Mouse (Mus musculus) stomach, embryonic 16.5 days (tissue): Measurements from ENCODE around the gene Med12l. TPM values are rescaled to one million over a fixed set of nuclear protein-coding genes. Genes with fewer than 3 reads are reported as not detected.
A peak's percentile ranks its signal among the peaks of the same experiment; 100 is the strongest.

Experiments used
- ATAC-seq: fragments of 200-750 bp; cut with Nextera tagmentation; 2 replicates; pipeline ENCODE4 v1.8.0; 2017; ENCODE audit warnings: moderate number of reproducible peaks, moderate TSS enrichment; ENCODE audit not compliant: insufficient read depth, low FRiP score
- H3K27ac ChIP-seq: fragments of 300-500 bp; sonication (generic); 2 replicates; pipeline ENCODE4 v1.5.1; 2014; ENCODE audit warnings: low read length
- H3K27me3 ChIP-seq: fragments of 300-500 bp; sonication (generic); 2 replicates; pipeline ENCODE4 v1.6.1; 2014; ENCODE audit warnings: low read length, control low read depth, mixed read lengths; ENCODE audit not compliant: control insufficient read depth, insufficient read depth
- H3K36me3 ChIP-seq: fragments of 300-500 bp; sonication (generic); 2 replicates; pipeline ENCODE4 v1.6.1; 2014; ENCODE audit warnings: low read length; ENCODE audit not compliant: control insufficient read depth, insufficient read depth
- H3K4me1 ChIP-seq: fragments of 300-500 bp; sonication (generic); 2 replicates; pipeline ENCODE4 v1.6.1; 2014; ENCODE audit warnings: low read length, control low read depth, mixed read lengths; ENCODE audit not compliant: control insufficient read depth, insufficient read depth
- H3K4me2 ChIP-seq: fragments of 300-500 bp; sonication (generic); 2 replicates; pipeline ENCODE4 v1.6.1; 2014; ENCODE audit warnings: low read depth, low read length, mixed read lengths
- H3K4me3 ChIP-seq: fragments of 300-500 bp; sonication (generic); replicated peaks from 2 replicates; pipeline ENCODE4 v1.5.1; 2014; ENCODE audit warnings: mild to moderate bottlenecking, low read length
- H3K9ac ChIP-seq: fragments of 300-500 bp; sonication (generic); 2 replicates; pipeline ENCODE4 v1.6.1; 2014; ENCODE audit warnings: low read length
- H3K9me3 ChIP-seq: fragments of 300-500 bp; sonication (generic); replicated peaks from 2 replicates; pipeline ENCODE4 v1.6.1; 2016; ENCODE audit warnings: low read length, control low read depth; ENCODE audit not compliant: control insufficient read depth
- WGBS: fragments of 180-500 bp; shearing (Covaris S2); extraction: QIAGEN DNeasy Blood & Tissue Kit; methylation state at CpG from one replicate; pipeline ENCODE4 v1.1.7; 2014; 5-methylcytosine and 5-hydroxymethylcytosine counted together
- polyA plus RNA-seq: library from polyadenylated mRNA; unstranded; fragments of >200 nt; fragmentation: Nextera tagmentation; extraction: Ambion mirVana; gene quantifications from 2 replicates; pipeline ENCODE4 v1.2.1, GENCODE M21; 2015

Med12l gene
- polyA plus RNA-seq, 1 experiment from 2014 or later: 1.2 TPM

DNA sequence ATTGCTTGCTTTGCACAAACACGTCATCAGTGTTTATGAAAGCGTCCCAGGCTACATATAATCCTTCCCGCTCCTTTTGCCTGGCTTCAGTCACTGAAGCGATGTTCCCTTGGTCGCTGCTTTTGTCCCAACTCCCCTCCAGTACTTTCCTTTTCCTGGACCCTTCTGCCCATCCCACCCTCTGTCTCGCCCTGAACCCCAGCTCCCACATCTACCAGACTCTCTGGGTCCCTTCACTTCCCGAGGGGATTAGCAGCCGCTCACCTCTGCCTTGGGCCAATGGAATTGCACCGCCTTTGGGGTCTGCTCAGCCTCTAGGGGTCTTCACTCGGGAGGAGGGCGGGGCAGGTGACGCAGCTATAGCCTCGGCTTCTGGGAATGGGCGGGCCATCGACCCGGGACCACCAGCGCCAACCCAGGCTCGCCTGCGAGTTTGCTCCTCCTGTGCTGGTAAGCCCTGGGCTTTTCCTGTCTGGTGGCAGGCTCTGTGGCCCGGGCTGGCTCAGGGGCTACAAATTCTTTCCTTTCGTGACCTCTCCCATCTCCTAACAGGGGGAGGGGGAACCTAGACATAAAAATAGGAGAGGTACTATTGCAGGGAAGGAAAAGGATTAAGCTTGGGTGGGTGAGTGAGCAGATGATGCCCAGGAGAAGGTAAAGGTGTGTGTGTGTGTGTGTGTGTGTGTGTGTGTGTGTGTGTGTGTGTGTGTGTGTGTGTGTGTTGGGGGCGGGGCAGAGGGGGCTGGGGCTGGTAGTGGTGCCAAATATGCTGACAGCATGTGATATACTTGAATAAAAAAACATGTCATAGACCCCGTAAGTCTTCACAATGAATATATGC, 338.7 kb downstream of the Med12l start, which contains the start of gene Igsf10:
Igsf10 (minus strand) TSS at position 330 of the 841 bp plus-strand sequence.
- WGBS: 4% methylated on average over 23 of the region's 23 CpGs
- Histone ChIP-seq H3K4me3 (peak within 1 kb of the TSS; percentile 58), H3K9ac (peak within 1 kb of the TSS; percentile 71), H3K27me3 (no peaks in the 10 kb centered on the region), H3K36me3 (no peaks in the 10 kb centered on the region), H3K9me3 (no peaks in the 10 kb centered on the region), H3K4me1 (no peaks in the 10 kb centered on the region), H3K27ac (peak within 1 kb of the TSS; percentile 68), H3K4me2 (peak within 1 kb of the TSS; percentile 59)
- ATAC-seq: peak; percentile 87

- no peaks in the 10 kb centered on the region for H3K27me3 ChIP-seq
- H3K4me3 ChIP-seq: no peak overlapping the region
- no peaks in the 10 kb centered on the region for H3K4me1 ChIP-seq
- no peak for ATAC-seq
- H3K9me3 ChIP-seq: no peaks in the 10 kb centered on the region
- no peak overlapping the region for H3K27ac ChIP-seq
- no peak overlapping the region for H3K9ac ChIP-seq
- no peak overlapping the region for H3K4me2 ChIP-seq
- no peaks in the 10 kb centered on the region for H3K36me3 ChIP-seq
Measured at GRCm38 (mm10) chr3:59351768-59352167, 346.1 kb downstream of the Med12l start.

GRCm38 (mm10) chr3:59354156-59354555, 348.5 kb downstream of the Med12l start:
- ATAC-seq: no peak
- no peaks in the 10 kb centered on the region for H3K9me3 ChIP-seq
- WGBS: 67% methylated on average over 3 of the region's 3 CpGs
- H3K27ac ChIP-seq: no peak overlapping the region
- no peak overlapping the region for H3K4me2 ChIP-seq
- no peaks in the 10 kb centered on the region for H3K36me3 ChIP-seq
- no peaks in the 10 kb centered on the region for H3K27me3 ChIP-seq
- no peak overlapping the region for H3K9ac ChIP-seq
- no peak overlapping the region for H3K4me3 ChIP-seq
- no peaks in the 10 kb centered on the region for H3K4me1 ChIP-seq

DNA sequence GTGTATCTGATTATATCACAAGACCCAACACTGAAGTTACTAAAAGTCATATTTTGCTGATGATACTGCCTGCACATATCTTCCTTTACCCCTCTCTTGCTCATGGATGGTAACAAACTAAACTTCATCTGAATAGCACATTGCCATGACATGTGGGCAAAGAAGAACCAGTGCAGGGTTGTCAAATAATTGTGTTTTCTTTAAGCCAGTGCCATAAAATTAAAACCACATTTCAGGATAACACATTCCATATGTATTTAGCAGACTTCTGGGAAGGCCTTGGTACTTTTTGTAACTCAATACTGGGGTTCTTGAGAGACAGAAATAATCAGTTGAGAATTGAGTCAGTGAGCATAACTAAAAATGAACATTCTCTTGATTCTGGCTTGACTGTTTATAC, 354.5 kb downstream of the Med12l start:
- Histone ChIP-seq H3K9me3 (no peaks in the 10 kb centered on the region), H3K4me3 (no peak overlapping the region), H3K9ac (no peak overlapping the region), H3K4me2 (no peak overlapping the region), H3K4me1 (no peaks in the 10 kb centered on the region), H3K27me3 (no peaks in the 10 kb centered on the region), H3K27ac (no peak overlapping the region), H3K36me3 (no peaks in the 10 kb centered on the region)
- ATAC-seq: no peak

GRCm38 (mm10) chr3:59361895-59362294, 356.3 kb downstream of the Med12l start:
- WGBS: 79% methylated on average over 1 of the region's 1 CpGs
- Histone ChIP-seq H3K4me1 (no peaks in the 10 kb centered on the region), H3K9me3 (no peaks in the 10 kb centered on the region), H3K4me3 (no peak overlapping the region), H3K36me3 (no peaks in the 10 kb centered on the region), H3K27ac (no peak overlapping the region), H3K4me2 (no peak overlapping the region), H3K27me3 (no peaks in the 10 kb centered on the region), H3K9ac (no peak overlapping the region)
- ATAC-seq: no peak

Other genes with a start within 250 kb of the Med12l start
- not detected in 2 replicates for gene Mindy4b-ps, start 183.5 kb upstream of the Med12l start, polyA plus RNA-seq
- not detected in 2 replicates for gene Clrn1, start 120.5 kb upstream of the Med12l start, polyA plus RNA-seq
- 0.81 and 1.0 TPM in 2 replicates for gene Gpr171, start 96.0 kb downstream of the Med12l start, polyA plus RNA-seq
- gene P2ry14, start 147.8 kb downstream of the Med12l start, polyA plus RNA-seq: 6.3 and 6.8 TPM in 2 replicates
- gene Gpr87, start 189.3 kb downstream of the Med12l start, polyA plus RNA-seq: 18.6 and 33.6 TPM in 2 replicates
- 1.9 and 2.4 TPM in 2 replicates for gene P2ry13, start 205.1 kb downstream of the Med12l start, polyA plus RNA-seq